Mouse (Mus musculus) intestine, embryonic 16.5 days (tissue): Measurements from ENCODE around the gene Clic1. TPM values are rescaled to one million over a fixed set of nuclear protein-coding genes. Genes with fewer than 3 reads are reported as not detected.
A peak's percentile ranks its signal among the peaks of the same experiment; 100 is the strongest.

Experiments used
- ATAC-seq: fragments of 200-750 bp; cut with Nextera tagmentation; 2 replicates; pipeline ENCODE4 v1.8.0; 2017; ENCODE audit warnings: moderate TSS enrichment, moderate library complexity
- H3K27ac ChIP-seq: fragments of 300-500 bp; sonication (generic); 2 replicates; pipeline ENCODE4 v1.5.1; 2014; ENCODE audit warnings: mild to moderate bottlenecking, low read length
- H3K27me3 ChIP-seq: fragments of 300-500 bp; sonication (generic); replicated peaks from 2 replicates; pipeline ENCODE4 v1.6.1; 2014; ENCODE audit warnings: low read length, control low read depth, mixed read lengths; ENCODE audit not compliant: control insufficient read depth, insufficient read depth
- H3K36me3 ChIP-seq: fragments of 300-500 bp; sonication (generic); 2 replicates; pipeline ENCODE4 v1.6.1; 2014; ENCODE audit warnings: low read length, control low read depth; ENCODE audit not compliant: control insufficient read depth, insufficient read depth
- H3K4me1 ChIP-seq: fragments of 300-500 bp; sonication (generic); 2 replicates; pipeline ENCODE4 v1.6.1; 2014; ENCODE audit warnings: low read length, control low read depth, mixed read lengths; ENCODE audit not compliant: control insufficient read depth, insufficient read depth
- H3K4me2 ChIP-seq: fragments of 300-500 bp; sonication (generic); 2 replicates; pipeline ENCODE4 v1.6.1; 2014; ENCODE audit warnings: low read depth, low read length, control low read depth
- H3K4me3 ChIP-seq: fragments of 300-500 bp; sonication (generic); 2 replicates; pipeline ENCODE4 v1.5.1; 2014; ENCODE audit warnings: mild to moderate bottlenecking, low read length
- H3K9ac ChIP-seq: fragments of 300-500 bp; sonication (generic); 2 replicates; pipeline ENCODE4 v1.6.1; 2014; ENCODE audit warnings: low read depth, low read length
- H3K9me3 ChIP-seq: fragments of 300-500 bp; sonication (generic); 2 replicates; pipeline ENCODE4 v1.6.1; 2016; ENCODE audit warnings: low read length, control low read depth; ENCODE audit not compliant: control insufficient read depth
- WGBS: fragments of 180-500 bp; shearing (Covaris S2); extraction: QIAGEN DNeasy Blood & Tissue Kit; methylation state at CpG from one replicate; pipeline ENCODE4 v1.1.7; 2014; 5-methylcytosine and 5-hydroxymethylcytosine counted together
- polyA plus RNA-seq: library from polyadenylated mRNA; unstranded; fragments of >200 nt; fragmentation: Nextera tagmentation; extraction: Ambion mirVana; gene quantifications from 2 replicates; pipeline ENCODE4 v1.2.1, GENCODE M21; 2015

Clic1 gene
- polyA plus RNA-seq, 1 experiment from 2014 or later: 416 TPM

DNA sequence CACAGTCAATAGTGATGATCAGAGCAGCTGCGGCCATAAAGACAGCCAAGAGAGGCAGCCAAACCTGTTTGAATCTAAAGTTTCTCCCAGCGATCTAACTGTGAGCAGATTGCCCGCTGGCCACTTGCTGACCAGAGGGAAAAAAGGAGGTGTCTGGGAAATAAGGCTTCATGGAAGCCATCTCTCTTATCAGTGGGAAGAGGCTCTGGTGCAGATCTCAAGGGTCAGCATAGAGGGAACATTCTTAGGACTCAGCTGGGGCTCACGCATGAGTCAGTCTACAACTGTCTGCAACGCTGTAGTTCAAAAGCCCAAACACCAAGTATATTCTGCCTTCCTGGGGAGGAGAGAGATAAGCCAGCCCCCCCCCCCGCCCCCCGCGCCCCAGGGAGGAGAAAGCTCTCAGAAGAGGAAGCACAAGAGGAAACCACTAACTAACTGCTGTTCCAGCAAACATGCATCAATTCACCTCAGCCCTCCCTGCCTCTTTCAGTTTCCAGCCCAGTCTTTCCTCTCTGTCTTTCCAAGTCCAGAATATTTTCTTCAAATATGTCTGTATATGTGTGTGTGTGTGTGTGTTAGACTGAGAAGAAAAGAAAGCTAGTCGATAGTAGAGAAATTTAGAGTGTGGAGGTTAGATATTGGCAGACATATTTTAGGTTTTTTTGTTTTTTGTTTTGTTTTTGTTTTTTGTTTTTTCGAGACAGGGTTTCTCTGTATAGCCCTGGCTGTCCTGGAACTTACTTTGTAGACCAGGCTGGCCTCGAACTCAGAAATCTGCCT lies 1.4 kb upstream of the Clic1 start:
- H3K4me2 ChIP-seq: peak overlapping the region; percentile 87
- H3K27ac ChIP-seq: peak overlapping the region; percentile 100
- no peaks in the 10 kb centered on the region for H3K9me3 ChIP-seq
- H3K4me1 ChIP-seq: peaks cover 51% of the 10 kb centered on the region
- ATAC-seq: peak; percentile 13
- H3K4me3 ChIP-seq: peak overlapping the region; percentile 27
- H3K36me3 ChIP-seq: 0 out of 2 replicates have a peak, but pooled peaks cover 5% of the 10 kb centered on the region
- H3K27me3 ChIP-seq: no peaks in the 10 kb centered on the region
- H3K9ac ChIP-seq: peak overlapping the region; percentile 57
- WGBS: 27% methylated on average over 11 of the region's 11 CpGs

GRCm38 (mm10) chr17:35048932-35049440 lies 780 bp upstream of the Clic1 start:
- WGBS: 63% methylated on average over 5 of the region's 5 CpGs
- H3K4me2 ChIP-seq: peak overlapping the region; percentile 87; the same call in 1 of the 2 replicates
- H3K9ac ChIP-seq: peak overlapping the region; percentile 87
- peaks cover 9% of the 10 kb centered on the region for H3K36me3 ChIP-seq
- H3K4me3 ChIP-seq: no peak overlapping the region
- H3K9me3 ChIP-seq: no peaks in the 10 kb centered on the region
- H3K27me3 ChIP-seq: no peaks in the 10 kb centered on the region
- peaks cover 51% of the 10 kb centered on the region for H3K4me1 ChIP-seq
- ATAC-seq: no peak
- H3K27ac ChIP-seq: peak overlapping the region; percentile 100

DNA sequence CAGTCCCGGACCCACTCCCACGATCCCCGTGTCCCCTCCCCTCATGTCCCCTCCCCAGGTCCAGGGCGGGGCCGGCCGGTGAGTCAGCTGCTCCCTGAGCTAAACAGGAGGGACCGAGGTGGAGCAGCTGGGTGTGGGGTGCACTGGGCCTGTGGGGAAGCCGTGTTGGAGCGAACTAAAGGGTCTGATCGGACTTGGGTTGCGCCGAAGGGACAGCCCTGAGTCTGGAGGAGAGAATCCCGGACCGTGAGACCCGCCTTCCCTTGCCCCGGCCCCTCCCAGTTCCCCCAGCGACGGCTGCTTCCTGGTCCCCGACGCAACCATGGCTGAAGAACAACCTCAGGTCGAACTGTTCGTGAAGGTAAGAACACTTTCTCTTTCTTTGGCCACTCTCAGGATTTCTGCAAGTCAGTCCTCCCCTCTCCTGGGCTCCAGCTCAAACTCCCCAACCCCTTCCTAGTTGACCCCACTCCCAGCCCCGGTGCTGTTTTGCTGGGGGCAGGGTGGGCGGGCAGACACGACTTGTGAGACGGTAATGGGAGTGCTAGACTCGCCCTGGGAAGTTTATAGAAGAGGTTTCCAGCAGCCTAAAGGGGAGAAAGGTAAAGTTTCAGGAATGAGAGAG lies 472 bp downstream of the Clic1 start:
- peak overlapping the region; percentile 100 for H3K27ac ChIP-seq
- peak overlapping the region; percentile 87 for H3K9ac ChIP-seq
- peak overlapping the region; percentile 87 for H3K4me2 ChIP-seq
- peaks cover 43% of the 10 kb centered on the region for H3K4me1 ChIP-seq
- peaks cover 18% of the 10 kb centered on the region for H3K36me3 ChIP-seq
- peak overlapping the region; percentile 79 for H3K4me3 ChIP-seq
- ATAC-seq: peak; percentile 18
- WGBS: under 1% methylated on average over 27 of the region's 27 CpGs
- H3K27me3 ChIP-seq: no peaks in the 10 kb centered on the region
- H3K9me3 ChIP-seq: no peaks in the 10 kb centered on the region

DNA sequence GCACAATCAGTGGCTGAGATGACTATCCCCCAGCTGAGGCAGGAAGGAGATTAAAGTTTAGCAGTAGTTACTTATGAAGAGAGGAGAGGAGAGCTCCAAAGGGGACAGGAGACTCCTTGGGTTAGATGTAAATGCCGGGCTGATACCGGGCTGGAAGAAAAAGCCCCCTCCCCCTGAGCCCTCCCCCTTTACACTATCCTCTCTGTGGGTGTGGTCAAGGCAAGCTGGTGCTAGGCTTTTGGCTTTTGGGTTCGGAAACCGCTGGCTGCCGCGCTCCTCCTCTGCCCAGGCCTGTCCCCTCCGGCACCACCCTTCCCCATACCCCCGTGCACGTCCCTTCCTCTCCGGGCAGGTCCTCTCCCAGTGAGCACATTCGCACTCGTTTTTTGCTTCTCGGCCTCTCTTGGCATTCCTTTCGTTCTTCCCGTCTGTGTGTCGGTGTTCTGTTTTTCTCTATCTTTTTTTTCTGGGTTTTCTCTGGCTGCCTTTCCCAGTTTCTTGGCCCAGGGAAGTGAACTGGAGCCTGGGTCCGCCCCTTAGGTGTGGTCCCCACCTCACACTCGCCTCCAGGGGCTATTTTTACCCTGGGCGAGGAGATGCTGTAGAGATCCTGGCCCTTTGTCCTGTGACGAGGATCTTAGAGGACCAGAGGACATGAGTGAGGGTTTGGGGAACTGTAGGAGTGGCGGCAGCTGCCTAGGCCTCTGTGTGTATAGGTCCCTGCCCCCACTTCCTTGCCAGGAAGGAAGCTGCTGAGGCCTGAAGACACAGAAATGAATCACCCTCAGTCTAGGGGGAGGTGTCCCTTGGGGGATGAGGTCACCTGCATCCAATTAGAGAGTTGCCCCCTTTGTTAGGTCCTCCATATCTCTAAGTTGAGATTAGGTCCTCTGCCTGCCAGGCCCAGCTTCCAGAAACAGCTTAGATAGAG lies 1.7 kb downstream of the Clic1 start:
- H3K9ac ChIP-seq: peak overlapping the region; percentile 87
- WGBS: 1% methylated on average over 21 of the region's 21 CpGs
- H3K4me3 ChIP-seq: peak overlapping the region; percentile 79
- peaks cover 37% of the 10 kb centered on the region for H3K4me1 ChIP-seq
- H3K4me2 ChIP-seq: peak overlapping the region; percentile 87
- H3K27ac ChIP-seq: peak overlapping the region; percentile 100
- peaks cover 27% of the 10 kb centered on the region for H3K36me3 ChIP-seq
- H3K9me3 ChIP-seq: no peaks in the 10 kb centered on the region
- peak; percentile 47 for ATAC-seq
- no peaks in the 10 kb centered on the region for H3K27me3 ChIP-seq

- peak overlapping the region; percentile 87 for H3K4me2 ChIP-seq
- peaks cover 31% of the 10 kb centered on the region for H3K4me1 ChIP-seq
- 75% methylated on average over 12 of the region's 12 CpGs for WGBS
- H3K27me3 ChIP-seq: no peaks in the 10 kb centered on the region
- ATAC-seq: no peak
- H3K27ac ChIP-seq: peak overlapping the region; percentile 100
- H3K36me3 ChIP-seq: peaks cover 30% of the 10 kb centered on the region
- H3K4me3 ChIP-seq: peak overlapping the region; percentile 79
- no peaks in the 10 kb centered on the region for H3K9me3 ChIP-seq
- peak overlapping the region; percentile 87 for H3K9ac ChIP-seq
Measured at GRCm38 (mm10) chr17:35052271-35052798, 2.6 kb downstream of the Clic1 start.

DNA sequence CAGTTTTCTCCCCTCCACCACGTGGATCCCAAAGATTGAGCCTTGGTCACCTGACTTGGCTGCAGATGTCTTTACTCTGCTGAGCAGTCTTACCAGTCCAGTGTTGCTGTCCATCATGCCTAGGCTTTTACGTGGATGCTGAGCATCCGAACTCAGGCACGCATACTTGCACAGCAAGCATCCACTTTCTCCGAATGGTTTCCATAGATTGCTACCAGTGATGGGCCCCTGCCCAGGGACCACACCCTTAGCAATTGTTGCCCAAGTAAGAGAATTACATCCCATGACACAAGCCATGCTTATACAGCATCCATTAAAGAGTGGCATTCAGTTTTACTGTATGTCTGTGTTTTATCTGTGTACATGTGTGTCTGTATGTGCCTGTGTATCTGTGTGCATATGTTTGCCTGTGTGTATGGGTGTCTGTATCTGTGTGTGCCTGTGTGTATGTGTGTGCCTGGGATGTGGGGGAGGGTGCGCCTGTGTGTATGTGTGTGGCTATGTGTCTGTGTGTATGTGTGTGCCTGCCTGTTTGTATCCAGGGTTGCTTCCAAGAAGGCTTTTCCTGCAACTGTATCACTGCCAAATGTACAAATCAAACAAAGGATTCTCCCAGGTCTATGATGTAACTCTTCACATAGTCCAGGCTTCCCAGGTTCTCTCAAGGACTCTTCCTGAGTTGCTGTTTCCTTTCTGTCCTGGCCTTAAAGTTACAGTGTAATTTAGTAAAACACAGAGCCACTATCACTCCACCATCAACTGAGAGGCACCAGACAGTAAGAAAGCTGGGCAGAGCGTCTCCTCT lies 6.1 kb downstream of the Clic1 start:
- peaks cover 35% of the 10 kb centered on the region for H3K36me3 ChIP-seq
- H3K9ac ChIP-seq: no peak overlapping the region
- ATAC-seq: no peak

GRCm38 (mm10) chr17:35057090-35057489 lies 7.3 kb downstream of the Clic1 start:
- H3K9me3 ChIP-seq: no peaks in the 10 kb centered on the region
- 75% methylated on average over 3 of the region's 3 CpGs for WGBS
- no peak for ATAC-seq
- H3K36me3 ChIP-seq: peaks cover 35% of the 10 kb centered on the region
- peaks cover 27% of the 10 kb centered on the region for H3K4me1 ChIP-seq
- no peak overlapping the region for H3K27ac ChIP-seq
- H3K27me3 ChIP-seq: no peaks in the 10 kb centered on the region
- H3K4me3 ChIP-seq: no peak overlapping the region
- no peak overlapping the region for H3K9ac ChIP-seq
- H3K4me2 ChIP-seq: no peak overlapping the region

More for the DNA sequence above, 6.1 kb downstream of the Clic1 start:
- H3K27me3 ChIP-seq: no peaks in the 10 kb centered on the region
- no peak overlapping the region for H3K4me2 ChIP-seq
- no peak overlapping the region for H3K4me3 ChIP-seq
- H3K27ac ChIP-seq: no peak overlapping the region
- no peaks in the 10 kb centered on the region for H3K9me3 ChIP-seq
- peaks cover 27% of the 10 kb centered on the region for H3K4me1 ChIP-seq
- WGBS: 84% methylated on average over 7 of the region's 7 CpGs

GRCm38 (mm10) chr17:35058316-35058715 lies 8.6 kb downstream of the Clic1 start:
- Histone ChIP-seq H3K4me3 (no peak overlapping the region), H3K9ac (0 out of 2 replicates have a peak overlapping the region, but pooled peaks have one; percentile 84), H3K4me2 (peak overlapping the region; percentile 67; the same call in 1 of the 2 replicates), H3K27ac (peak overlapping the region; percentile 45; the same call in 1 of the 2 replicates), H3K27me3 (no peaks in the 10 kb centered on the region), H3K9me3 (no peaks in the 10 kb centered on the region), H3K4me1 (peaks cover 24% of the 10 kb centered on the region), H3K36me3 (peaks cover 30% of the 10 kb centered on the region)
- no peak for ATAC-seq
- WGBS: 48% methylated on average over 9 of the region's 9 CpGs
